Comparison of ENCODE assay signal across 9 mouse cellular contexts in the genomic region with DNA sequence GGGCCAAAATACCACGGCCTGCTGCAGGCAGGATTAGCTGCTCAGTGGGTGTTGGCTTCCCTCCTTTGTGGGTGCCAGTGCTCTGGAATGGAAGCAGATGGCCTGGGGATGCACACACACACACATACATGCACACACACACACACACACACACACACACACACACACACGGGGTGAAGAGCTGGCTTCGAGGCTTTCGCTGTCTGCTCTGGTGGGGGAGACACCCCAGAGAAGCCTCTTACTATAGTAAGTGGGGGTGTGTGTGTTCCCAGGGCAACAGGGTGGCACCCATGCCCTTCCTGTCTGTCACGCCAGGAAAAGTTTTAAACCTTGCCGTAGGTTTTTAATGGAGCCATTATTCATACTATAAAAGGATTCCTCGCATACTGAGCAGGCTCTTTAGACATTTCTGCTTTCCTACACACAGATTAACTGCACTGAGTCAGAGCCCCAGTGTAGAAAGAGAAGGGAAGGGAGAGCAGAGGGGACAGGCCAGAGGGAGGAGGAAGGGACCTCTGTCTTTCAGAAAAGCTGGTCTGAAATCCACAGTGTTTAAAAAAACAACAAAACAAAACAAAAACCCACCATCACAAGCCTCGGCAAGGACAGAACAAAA. TPM values are rescaled to one million over a fixed set of nuclear protein-coding genes. Genes with fewer than 3 reads are reported as not detected.
DNase-seq lines count a peak whose midpoint lies in the region; ATAC-seq and TF ChIP-seq lines count a peak whose summit lies in the region.
"Had no signal": no experiment of that assay in that cellular context is flagged by ENCODE, and none has a peak within 500 bp of the region (broad histone marks: within the 10 kb centered on the region; RNA-seq: fewer than 3 reads in every experiment).

No protein-coding gene starts in this region.

- peaks cover 21% of the 10 kb centered on the region for H3K36me3 ChIP-seq in embryonic facial prominence, embryonic 15.5 days
- peaks cover 16% of the 10 kb centered on the region; the same call in 1 of the 2 replicates for H3K36me3 ChIP-seq in hindbrain, postnatal 0 days (ENCODE audit: insufficient read depth, low read length)
- H3K36me3 ChIP-seq in neural tube, embryonic 14.5 days (ENCODE audit: control insufficient read depth, insufficient read depth, low read length): peaks cover 14% of the 10 kb centered on the region

- 0 out of 2 replicates have a peak overlapping the region, but pooled peaks have one; percentile 17 for H3K4me2 ChIP-seq in embryonic facial prominence, embryonic 15.5 days (replicated peaks)
- no peak overlapping the region for H3K4me2 ChIP-seq in hindbrain, postnatal 0 days (ENCODE audit: low read depth, low read length)
- no peak overlapping the region for H3K4me2 ChIP-seq in neural tube, embryonic 14.5 days (ENCODE audit: low read depth, low read length)

- no peak overlapping the region for H3K9ac ChIP-seq in embryonic facial prominence, embryonic 15.5 days
- no peak overlapping the region for H3K9ac ChIP-seq in hindbrain, postnatal 0 days (replicated peaks; ENCODE audit: low read length)
- no peak overlapping the region for H3K9ac ChIP-seq in neural tube, embryonic 14.5 days (replicated peaks; ENCODE audit: low read depth, low read length)

- peaks cover 26% of the 10 kb centered on the region for H3K4me1 ChIP-seq in embryonic facial prominence, embryonic 15.5 days
- no peaks in the 10 kb centered on the region; the same call in 1 of the 2 replicates for H3K4me1 ChIP-seq in hindbrain, postnatal 0 days (ENCODE audit: insufficient read depth, low read length)
- 0 out of 2 replicates have a peak, but pooled peaks cover 3% of the 10 kb centered on the region for H3K4me1 ChIP-seq in neural tube, embryonic 14.5 days (ENCODE audit: control insufficient read depth, insufficient read depth, low read length)

- peak; percentile 33 for DNase-seq in kidney, adult 18-20 months
- no peak for DNase-seq in kidney, adult 9 months
- DNase-seq in hindbrain, postnatal 0 days (ENCODE audit: low spot score): peak; percentile 40
- DNase-seq in layer of hippocampus, adult 9-11 months: no peak
- no peak for DNase-seq in gastrocnemius, postnatal 25 days
- no peak for DNase-seq in frontal cortex, postnatal 25 days (ENCODE audit: low spot score in 2 of 2)

- ATAC-seq in embryonic facial prominence, embryonic 15.5 days (ENCODE audit: insufficient number of reproducible peaks, low FRiP score, low TSS enrichment, low read depth): no peak
- peak; percentile 50; the same call in 1 of the 2 replicates for ATAC-seq in hindbrain, postnatal 0 days
- ATAC-seq in neural tube, embryonic 14.5 days (ENCODE audit: low read depth): peak; percentile 50; the same call in 1 of the 2 replicates

- TF ChIP-seq CTCF in hindbrain, postnatal 0 days (IDR thresholded peaks at IDR 0.05; ENCODE audit: low read depth): no peak

- no peaks in the 10 kb centered on the region for H3K27me3 ChIP-seq in embryonic facial prominence, embryonic 15.5 days
- no peaks in the 10 kb centered on the region for H3K27me3 ChIP-seq in hindbrain, postnatal 0 days (ENCODE audit: insufficient read depth, low read length)
- H3K27me3 ChIP-seq in neural tube, embryonic 14.5 days (ENCODE audit: control insufficient read depth, insufficient read depth, low read length): no peaks in the 10 kb centered on the region

- no peak overlapping the region for H3K4me3 ChIP-seq in embryonic facial prominence, embryonic 15.5 days (replicated peaks)
- H3K4me3 ChIP-seq in hindbrain, postnatal 0 days (ENCODE audit: low read length): no peak overlapping the region
- H3K4me3 ChIP-seq in neural tube, embryonic 14.5 days (ENCODE audit: low read depth, low read length): no peak overlapping the region
- H3K4me3 ChIP-seq: megakaryocyte, embryonic 14.5 days had no signal

- H3K27ac ChIP-seq in embryonic facial prominence, embryonic 15.5 days (replicated peaks): peak overlapping the region; percentile 69
- peak overlapping the region; percentile 42; the same call in 1 of the 2 replicates for H3K27ac ChIP-seq in hindbrain, postnatal 0 days
- H3K27ac ChIP-seq in neural tube, embryonic 14.5 days (ENCODE audit: low read depth, low read length): no peak overlapping the region

- WGBS in embryonic facial prominence, embryonic 15.5 days: 22% methylated on average over 8 of the region's 8 CpGs
- WGBS in hindbrain, postnatal 0 days: 21% methylated on average over 8 of the region's 8 CpGs
- 21% methylated on average over 8 of the region's 8 CpGs for WGBS in neural tube, embryonic 14.5 days

- H3K9me3 ChIP-seq in embryonic facial prominence, embryonic 15.5 days (replicated peaks): no peaks in the 10 kb centered on the region
- no peaks in the 10 kb centered on the region for H3K9me3 ChIP-seq in hindbrain, postnatal 0 days (ENCODE audit: low read length)
- no peaks in the 10 kb centered on the region for H3K9me3 ChIP-seq in neural tube, embryonic 14.5 days (ENCODE audit: control insufficient read depth, low read length)

RNA-seq across cellular contexts. Expression of gene Atp1a1, which starts 32.9 kb away (rescaled TPM):
- 116 and 123 TPM in 2 replicates for polyA plus RNA-seq in embryonic facial prominence, embryonic 15.5 days (2015; fragmentation: Nextera tagmentation; extraction: Ambion mirVana)
- total RNA-seq in hindbrain, postnatal 0 days (2014; rRNA removed): 244 and 264 TPM in 2 replicates
- 66.3 and 66.4 TPM in 2 replicates for polyA plus RNA-seq in hindbrain, postnatal 0 days (2015; fragmentation: Nextera tagmentation; extraction: Ambion mirVana)
- polyA plus RNA-seq in neural tube, embryonic 14.5 days (2014; fragmentation: Nextera tagmentation; extraction: Ambion mirVana): 105 and 115 TPM in 2 replicates
- 10 to 100 TPM; 39.6 to 64.7 TPM for total RNA-seq in gastrocnemius, postnatal 25 days (2021)

Comparison
In these comparisons a context has a peak if more than half of its experiments do, and no peak if none do; other contexts are left out.
1. DNase-seq: peak in kidney, adult 18-20 months (single experiment) and hindbrain, postnatal 0 days (single experiment); none in kidney, adult 9 months (single experiment), layer of hippocampus, adult 9-11 months (single experiment), gastrocnemius, postnatal 25 days (single experiment) and frontal cortex, postnatal 25 days (0 of 2).